Mouse (Mus musculus): Measurements from ENCODE around the gene Bola3. TPM values are rescaled to one million over a fixed set of nuclear protein-coding genes. Genes with fewer than 3 reads are reported as not detected.

Bola3 gene
- polyA plus RNA-seq, 1 experiment from 2014 or later = 155 TPM

- no peak for DNase-seq (ENCODE audit: low spot score)
- H3K9me3 ChIP-seq (ENCODE audit: control insufficient read depth, low read length) = no peaks in the 10 kb centered on the region
- no peak for ATAC-seq (replicated peaks; ENCODE audit: low FRiP score, low TSS enrichment, low read depth)
- no peak overlapping the region for H3K4me3 ChIP-seq (ENCODE audit: low read depth, low read length)
- H3K9ac ChIP-seq (ENCODE audit: low read length) = no peak overlapping the region
- peaks cover 70% of the 10 kb centered on the region for H3K36me3 ChIP-seq (ENCODE audit: control insufficient read depth, insufficient read depth, low read length)
- H3K27ac ChIP-seq (ENCODE audit: low read depth) = no peak overlapping the region
- 84% methylated on average over 12 of the region's 12 CpGs for WGBS
- H3K4me1 ChIP-seq (replicated peaks; ENCODE audit: control insufficient read depth, insufficient read depth, low read length) = no peaks in the 10 kb centered on the region
- H3K27me3 ChIP-seq (replicated peaks; ENCODE audit: control insufficient read depth, insufficient read depth, low read length) = no peaks in the 10 kb centered on the region
- H3K4me2 ChIP-seq (ENCODE audit: low read length) = no peak overlapping the region
Measured at GRCm38 (mm10) chr6:83363075-83363474, 14.1 kb downstream of the Bola3 start.

DNA sequence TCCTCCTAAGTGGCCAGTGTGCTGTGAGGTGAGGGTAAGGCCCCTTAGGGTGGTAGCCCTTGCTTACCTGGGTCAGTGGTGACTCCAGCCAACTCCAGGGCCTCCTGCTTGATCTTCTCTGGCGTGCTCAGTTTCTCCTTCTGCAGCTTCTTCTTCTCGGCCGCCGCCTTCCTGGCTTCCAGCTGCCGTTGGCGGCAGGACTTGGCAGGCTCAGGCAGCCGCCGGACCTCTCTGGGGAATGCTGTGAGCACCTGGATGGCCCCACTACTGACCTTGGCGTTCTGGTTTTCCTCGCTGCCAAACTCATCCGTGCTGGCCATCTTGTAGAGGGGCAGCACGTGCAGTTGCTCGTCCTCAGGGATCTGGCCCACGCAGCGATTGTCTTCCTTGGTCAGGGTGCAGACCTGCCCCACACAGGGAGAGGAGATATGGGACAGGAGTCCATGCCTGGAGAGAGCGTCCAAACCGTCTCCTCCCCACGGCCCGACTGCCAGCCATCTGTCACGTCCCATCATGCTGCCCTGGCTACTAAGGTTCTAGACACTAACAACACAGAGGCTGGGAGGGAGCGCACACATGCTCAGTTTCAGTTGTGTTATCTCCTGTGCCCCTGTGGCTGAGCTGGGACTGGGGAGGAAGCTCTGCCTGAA is 21.5 kb downstream of the Bola3 start:
- Histone ChIP-seq H3K27me3 (replicated peaks; ENCODE audit: control insufficient read depth, insufficient read depth, low read length) (no peaks in the 10 kb centered on the region), H3K4me1 (replicated peaks; ENCODE audit: control insufficient read depth, insufficient read depth, low read length) (no peaks in the 10 kb centered on the region), H3K9ac (ENCODE audit: low read length) (no peak overlapping the region), H3K27ac (ENCODE audit: low read depth) (no peak overlapping the region), H3K4me2 (ENCODE audit: low read length) (no peak overlapping the region), H3K9me3 (ENCODE audit: control insufficient read depth, low read length) (no peaks in the 10 kb centered on the region), H3K4me3 (ENCODE audit: low read depth, low read length) (no peak overlapping the region), H3K36me3 (ENCODE audit: control insufficient read depth, insufficient read depth, low read length) (peaks cover 97% of the 10 kb centered on the region)
- no peak for DNase-seq (ENCODE audit: low spot score)
- WGBS = 83% methylated on average over 21 of the region's 21 CpGs
- no peak for ATAC-seq (replicated peaks; ENCODE audit: low FRiP score, low TSS enrichment, low read depth)

- Histone ChIP-seq H3K27me3 (replicated peaks; ENCODE audit: control insufficient read depth, insufficient read depth, low read length) (no peaks in the 10 kb centered on the region), H3K4me3 (ENCODE audit: low read depth, low read length) (no peak overlapping the region), H3K4me1 (replicated peaks; ENCODE audit: control insufficient read depth, insufficient read depth, low read length) (no peaks in the 10 kb centered on the region), H3K4me2 (ENCODE audit: low read length) (no peak overlapping the region), H3K9ac (ENCODE audit: low read length) (no peak overlapping the region), H3K36me3 (ENCODE audit: control insufficient read depth, insufficient read depth, low read length) (peaks cover 100% of the 10 kb centered on the region), H3K27ac (ENCODE audit: low read depth) (no peak overlapping the region), H3K9me3 (ENCODE audit: control insufficient read depth, low read length) (no peaks in the 10 kb centered on the region)
- DNase-seq (ENCODE audit: low spot score) (no peak), ATAC-seq (replicated peaks; ENCODE audit: low FRiP score, low TSS enrichment, low read depth) (no peak)
- WGBS = 85% methylated on average over 3 of the region's 3 CpGs
Measured at GRCm38 (mm10) chr6:83371350-83371749, 22.4 kb downstream of the Bola3 start.

DNA sequence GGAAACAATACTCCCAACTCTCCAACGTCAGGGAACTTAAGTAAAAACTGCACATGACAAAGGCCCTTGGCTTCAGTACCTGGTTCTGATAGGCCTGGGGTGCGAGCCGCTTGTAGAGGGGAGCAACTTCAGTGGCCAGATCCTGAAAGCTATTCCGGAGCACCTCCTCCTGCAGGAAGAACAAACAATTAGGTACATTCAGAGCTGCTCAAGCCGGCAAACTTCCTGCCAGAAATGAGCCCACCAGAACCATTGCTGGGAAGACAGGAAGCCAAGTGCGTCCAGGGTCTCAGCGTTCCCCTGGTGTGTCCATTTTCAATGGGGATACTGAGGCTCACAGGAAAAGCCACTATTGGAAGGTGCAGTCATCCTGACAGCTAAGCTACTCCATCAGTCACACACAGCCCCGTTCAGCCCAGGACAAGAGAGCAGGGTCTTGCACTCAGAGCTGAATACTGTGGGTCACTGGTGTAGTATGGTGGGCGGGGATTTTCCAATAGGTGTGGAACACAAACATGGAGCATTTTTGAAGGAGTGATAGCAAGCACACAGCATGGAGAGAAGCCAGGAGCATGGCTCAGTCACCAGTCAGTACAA is 24.9 kb downstream of the Bola3 start:
- Histone ChIP-seq H3K9ac (ENCODE audit: low read length) (no peak overlapping the region), H3K9me3 (ENCODE audit: control insufficient read depth, low read length) (no peaks in the 10 kb centered on the region), H3K4me1 (replicated peaks; ENCODE audit: control insufficient read depth, insufficient read depth, low read length) (no peaks in the 10 kb centered on the region), H3K36me3 (ENCODE audit: control insufficient read depth, insufficient read depth, low read length) (peaks cover 100% of the 10 kb centered on the region), H3K4me3 (ENCODE audit: low read depth, low read length) (no peak overlapping the region), H3K4me2 (ENCODE audit: low read length) (no peak overlapping the region), H3K27ac (ENCODE audit: low read depth) (no peak overlapping the region), H3K27me3 (replicated peaks; ENCODE audit: control insufficient read depth, insufficient read depth, low read length) (no peaks in the 10 kb centered on the region)
- DNase-seq (ENCODE audit: low spot score) (no peak), ATAC-seq (replicated peaks; ENCODE audit: low FRiP score, low TSS enrichment, low read depth) (no peak)
- WGBS = 90% methylated on average over 9 of the region's 9 CpGs

DNA sequence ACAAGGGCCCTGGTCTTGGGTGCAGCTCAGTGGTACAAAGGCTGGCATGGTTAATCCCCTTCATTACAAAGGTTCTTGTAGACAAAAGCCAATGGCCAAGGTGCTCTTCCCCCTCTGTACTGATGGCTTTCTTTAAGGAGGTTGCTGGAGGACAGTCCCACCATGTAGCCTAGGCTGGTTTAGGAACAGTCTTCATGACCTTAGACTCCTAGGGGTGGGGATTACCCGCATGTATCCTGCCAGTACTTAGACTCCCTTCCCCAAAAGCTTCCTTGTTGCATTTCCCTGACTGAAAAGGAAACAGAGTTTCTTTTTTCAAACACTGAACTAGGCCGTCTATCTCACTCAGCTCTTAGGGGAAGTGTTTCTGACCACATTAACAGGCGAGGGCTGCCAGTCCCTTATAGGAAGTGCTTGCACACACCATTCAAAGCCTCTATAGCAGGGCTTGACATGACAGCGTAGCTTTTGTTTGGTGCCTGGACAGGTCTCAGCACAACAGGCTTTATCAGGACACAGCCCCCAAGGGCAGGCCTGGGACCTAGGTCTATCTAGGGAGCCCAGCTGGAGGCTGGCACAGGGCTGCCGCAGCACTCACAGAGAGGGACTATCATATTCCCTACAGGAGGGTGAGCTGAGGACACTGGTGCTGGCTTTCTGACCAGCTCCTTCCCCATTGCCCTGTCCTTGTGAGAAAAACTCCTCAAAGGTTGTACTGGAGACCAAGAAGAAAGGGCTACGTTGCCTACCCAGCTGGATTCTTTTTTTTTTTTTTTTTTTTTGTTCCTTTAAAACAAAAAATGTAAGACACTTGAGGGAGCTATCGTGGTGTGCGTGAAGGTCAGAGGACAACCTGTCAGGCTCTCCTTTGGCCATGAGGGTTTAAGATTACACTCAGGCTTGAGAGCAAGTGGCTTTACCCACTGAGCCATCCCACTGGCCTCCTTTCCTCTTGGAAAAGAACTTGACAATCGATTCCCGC is 32.9 kb downstream of the Bola3 start:
- WGBS = 89% methylated on average over 10 of the region's 10 CpGs
- no peaks in the 10 kb centered on the region for H3K27me3 ChIP-seq (replicated peaks; ENCODE audit: control insufficient read depth, insufficient read depth, low read length)
- H3K4me3 ChIP-seq (ENCODE audit: low read depth, low read length) = no peak overlapping the region
- no peak overlapping the region for H3K9ac ChIP-seq (ENCODE audit: low read length)
- H3K9me3 ChIP-seq (ENCODE audit: control insufficient read depth, low read length) = no peaks in the 10 kb centered on the region
- H3K27ac ChIP-seq (ENCODE audit: low read depth) = no peak overlapping the region
- no peak overlapping the region for H3K4me2 ChIP-seq (ENCODE audit: low read length)
- DNase-seq (ENCODE audit: low spot score) = no peak
- H3K4me1 ChIP-seq (replicated peaks; ENCODE audit: control insufficient read depth, insufficient read depth, low read length) = no peaks in the 10 kb centered on the region
- H3K36me3 ChIP-seq (ENCODE audit: control insufficient read depth, insufficient read depth, low read length) = peaks cover 91% of the 10 kb centered on the region
- ATAC-seq (replicated peaks; ENCODE audit: low FRiP score, low TSS enrichment, low read depth) = no peak

- no peak for ATAC-seq (replicated peaks; ENCODE audit: low FRiP score, low TSS enrichment, low read depth)
- H3K9ac ChIP-seq (ENCODE audit: low read length) = no peak overlapping the region
- no peak overlapping the region for H3K4me3 ChIP-seq (ENCODE audit: low read depth, low read length)
- no peak overlapping the region for H3K4me2 ChIP-seq (ENCODE audit: low read length)
- no peaks in the 10 kb centered on the region for H3K27me3 ChIP-seq (replicated peaks; ENCODE audit: control insufficient read depth, insufficient read depth, low read length)
- H3K9me3 ChIP-seq (ENCODE audit: control insufficient read depth, low read length) = no peaks in the 10 kb centered on the region
- WGBS = 94% methylated on average over 9 of the region's 9 CpGs
- no peaks in the 10 kb centered on the region for H3K4me1 ChIP-seq (replicated peaks; ENCODE audit: control insufficient read depth, insufficient read depth, low read length)
- peaks cover 57% of the 10 kb centered on the region for H3K36me3 ChIP-seq (ENCODE audit: control insufficient read depth, insufficient read depth, low read length)
- no peak for DNase-seq (ENCODE audit: low spot score)
- H3K27ac ChIP-seq (ENCODE audit: low read depth) = no peak overlapping the region
Measured at GRCm38 (mm10) chr6:83385569-83386090, 36.7 kb downstream of the Bola3 start.

DNA sequence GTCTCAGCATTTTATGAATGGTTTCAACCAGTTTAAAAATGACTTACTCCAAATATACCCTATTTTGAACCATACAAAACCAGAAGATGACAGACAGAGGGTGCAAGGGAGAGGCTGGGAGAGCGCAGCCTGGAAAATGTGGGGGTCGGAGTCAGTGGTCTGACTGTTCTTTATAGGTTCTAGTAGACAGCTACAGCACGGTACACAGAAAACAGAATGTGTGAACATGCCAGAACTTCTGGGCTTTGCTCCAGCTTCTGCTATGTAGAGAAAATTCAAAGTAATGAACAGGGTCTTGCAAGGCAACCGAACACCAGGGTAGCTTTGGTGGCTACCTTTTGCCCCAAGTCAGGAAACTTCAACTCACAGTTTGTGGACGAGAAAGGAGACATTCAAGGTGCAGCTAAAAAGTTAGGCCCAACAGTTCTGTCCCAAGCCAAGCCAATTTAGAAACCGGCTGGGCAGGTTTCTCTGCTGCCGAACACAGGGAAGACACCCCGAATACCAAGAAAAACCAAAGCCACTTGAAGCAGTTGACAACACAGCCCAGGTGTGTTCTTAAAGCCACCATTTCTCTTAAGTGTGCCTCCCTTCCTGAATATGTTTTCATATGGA is 43.3 kb downstream of the Bola3 start:
- 80% methylated on average over 8 of the region's 8 CpGs for WGBS
- H3K36me3 ChIP-seq (ENCODE audit: control insufficient read depth, insufficient read depth, low read length) = peaks cover 48% of the 10 kb centered on the region

DNA sequence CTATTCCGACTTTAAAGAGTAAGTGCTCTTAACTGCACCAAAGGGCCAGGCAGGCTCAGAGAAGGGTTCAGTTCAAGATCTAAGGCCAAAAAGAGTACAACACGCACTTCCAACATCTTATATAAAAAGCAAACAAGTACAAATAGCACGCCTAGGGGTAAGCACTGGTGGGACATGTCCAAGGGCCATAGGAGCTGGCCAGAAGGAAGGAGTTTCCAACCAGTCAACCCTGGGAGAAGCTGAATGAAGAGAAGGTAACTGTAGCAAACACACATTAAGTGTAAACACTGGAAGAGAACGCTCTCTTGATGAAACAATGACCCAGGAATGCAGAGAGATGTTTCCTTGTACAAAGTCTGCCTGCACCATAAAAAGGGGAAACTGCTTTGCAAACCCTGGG is 45.2 kb downstream of the Bola3 start:
- H3K36me3 ChIP-seq (ENCODE audit: control insufficient read depth, insufficient read depth, low read length) = peaks cover 62% of the 10 kb centered on the region
- 83% methylated on average over 4 of the region's 4 CpGs for WGBS
- H3K27ac ChIP-seq (ENCODE audit: low read depth) = no peak overlapping the region
- no peaks in the 10 kb centered on the region for H3K4me1 ChIP-seq (replicated peaks; ENCODE audit: control insufficient read depth, insufficient read depth, low read length)
- no peak for ATAC-seq (replicated peaks; ENCODE audit: low FRiP score, low TSS enrichment, low read depth)
- no peaks in the 10 kb centered on the region for H3K9me3 ChIP-seq (ENCODE audit: control insufficient read depth, low read length)
- H3K4me2 ChIP-seq (ENCODE audit: low read length) = no peak overlapping the region
- no peak for DNase-seq (ENCODE audit: low spot score)
- no peak overlapping the region for H3K9ac ChIP-seq (ENCODE audit: low read length)
- H3K27me3 ChIP-seq (replicated peaks; ENCODE audit: control insufficient read depth, insufficient read depth, low read length) = no peaks in the 10 kb centered on the region
- H3K4me3 ChIP-seq (ENCODE audit: low read depth, low read length) = no peak overlapping the region

More for the DNA sequence above, 43.3 kb downstream of the Bola3 start:
- Histone ChIP-seq H3K9me3 (ENCODE audit: control insufficient read depth, low read length) (no peaks in the 10 kb centered on the region), H3K27me3 (replicated peaks; ENCODE audit: control insufficient read depth, insufficient read depth, low read length) (no peaks in the 10 kb centered on the region), H3K4me2 (ENCODE audit: low read length) (no peak overlapping the region), H3K9ac (ENCODE audit: low read length) (no peak overlapping the region), H3K27ac (ENCODE audit: low read depth) (no peak overlapping the region; the same call in 1 of the 2 replicates), H3K4me1 (replicated peaks; ENCODE audit: control insufficient read depth, insufficient read depth, low read length) (no peaks in the 10 kb centered on the region), H3K4me3 (ENCODE audit: low read depth, low read length) (no peak overlapping the region)
- DNase-seq (ENCODE audit: low spot score) = no peak
- no peak for ATAC-seq (replicated peaks; ENCODE audit: low FRiP score, low TSS enrichment, low read depth)

Measured in intestine, embryonic 14.5 days (tissue).